Mouse (Mus musculus) gastrocnemius, postnatal 14 days (tissue): Measurements from ENCODE around the gene Med24. TPM values are rescaled to one million over a fixed set of nuclear protein-coding genes. Genes with fewer than 3 reads are reported as not detected.
A peak's percentile ranks its signal among the peaks of the same experiment; 100 is the strongest.

ENCODE experiments used
- DNase-seq: peaks from one replicate; pipeline ENCODE4 v3.0.0; 2021; ENCODE audit warnings: mixed read lengths
- intact Hi-C: fragments of 180-260 bp; cut with DNase I; formaldehyde crosslinking; loops from one replicate; pipeline ENCODE4 v1.15.1; 2025; ENCODE audit warnings: low total_unique reads
- total RNA-seq, 2 experiments: library from RNA; stranded (reverse); gene quantifications; 2 replicates each; pipeline ENCODE4 v1.2.3; 2021

The Med24 gene
- total RNA-seq, 2 experiments from 2014 or later, result 40.3 to 42.0 TPM

DNA sequence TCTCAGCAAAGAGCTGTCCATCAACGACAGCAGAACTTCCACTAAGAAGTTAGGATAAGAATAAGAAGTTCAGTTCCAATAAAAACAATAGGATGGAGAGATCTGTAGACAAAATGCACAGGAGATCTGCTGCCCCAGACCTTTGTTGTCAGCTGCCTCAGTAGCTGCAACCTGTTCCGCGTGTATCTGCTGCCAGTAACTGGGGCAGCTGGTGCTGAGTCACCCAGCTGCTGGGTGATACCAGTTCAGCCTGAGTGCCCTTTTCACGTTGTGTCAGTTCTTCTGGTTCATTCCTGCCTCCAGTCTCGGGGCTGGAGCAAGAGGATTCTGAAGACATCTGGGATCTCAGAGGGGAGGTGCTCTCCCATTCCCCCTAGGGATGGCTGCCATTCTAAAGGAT is 57.4 kb downstream of the Med24 start:
- intact Hi-C loops, result no loop called here
- DNase-seq, result no peak

DNA sequence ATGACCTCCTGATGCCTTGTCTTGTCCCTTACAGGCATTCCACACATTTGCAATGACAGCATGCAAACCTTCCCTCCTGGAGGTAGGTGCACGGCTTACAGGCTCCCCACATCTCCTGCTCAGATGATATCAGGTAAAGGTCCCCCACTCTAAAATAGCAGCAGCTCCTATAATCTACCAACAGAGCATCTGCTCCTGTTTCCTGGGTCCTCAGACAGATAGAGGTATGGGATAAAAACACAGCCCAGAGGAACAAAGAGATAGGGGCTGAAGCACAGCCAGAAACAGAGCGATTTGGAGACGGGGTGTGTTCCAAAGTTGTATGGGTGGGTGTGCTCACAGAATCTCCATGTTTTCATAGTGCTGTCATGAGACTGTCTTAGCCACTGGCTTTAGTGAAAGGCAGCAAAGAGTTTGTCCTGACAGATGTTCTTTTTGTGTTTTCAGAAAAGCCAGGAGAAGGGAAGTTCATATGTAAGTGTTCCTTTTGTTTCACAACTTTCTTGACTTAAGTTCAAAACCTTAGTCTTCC is 57.9 kb downstream of the Med24 start:
- no peak for DNase-seq
- intact Hi-C loops, result no loop called here

DNA sequence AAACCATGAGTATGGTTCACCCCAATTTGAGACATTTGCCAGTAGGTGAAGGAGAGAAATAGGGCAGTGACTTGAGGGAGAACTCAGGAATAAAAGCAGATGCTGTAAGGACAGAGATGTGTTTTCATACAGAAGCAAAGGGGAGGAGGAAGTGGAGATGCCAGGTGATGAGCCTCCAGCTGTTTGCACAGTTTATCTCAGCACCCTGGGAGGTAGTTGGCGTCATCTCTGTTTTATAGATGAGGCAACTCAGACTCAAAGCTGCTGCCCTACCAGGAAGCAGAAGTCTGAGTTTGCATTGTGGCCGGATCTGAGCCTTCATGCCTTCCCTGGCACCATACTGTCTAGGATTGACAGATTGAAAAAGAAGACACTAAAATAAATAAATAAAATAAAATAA is 60.3 kb downstream of the Med24 start:
- DNase-seq, result no peak
- intact Hi-C loops, result no loop called here

DNA sequence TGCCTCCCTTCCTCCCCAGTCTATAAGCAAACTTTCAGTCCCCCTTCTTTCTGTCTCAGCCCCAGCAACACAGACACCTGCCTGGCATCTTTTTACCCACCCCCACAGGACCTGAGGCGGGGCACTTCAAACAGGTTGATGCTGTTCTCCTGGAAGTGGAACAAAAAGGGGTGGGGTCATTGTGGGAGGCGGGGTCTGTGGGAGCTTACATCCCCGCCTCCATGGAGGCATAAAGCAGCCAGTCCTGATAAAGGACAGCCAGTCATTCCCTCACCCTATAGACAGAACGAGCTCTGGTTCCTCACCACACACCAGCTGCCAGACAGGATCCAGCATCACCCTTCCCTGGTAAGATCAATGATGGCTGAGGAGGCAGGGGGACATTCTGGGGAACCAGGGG is 65.1 kb downstream of the Med24 start, which contains the start of gene Gsdma:
Gsdma (plus strand) TSS at position 261 of the 400 bp plus-strand sequence.
- no peak for DNase-seq
- intact Hi-C loops, result no loop called here

DNA sequence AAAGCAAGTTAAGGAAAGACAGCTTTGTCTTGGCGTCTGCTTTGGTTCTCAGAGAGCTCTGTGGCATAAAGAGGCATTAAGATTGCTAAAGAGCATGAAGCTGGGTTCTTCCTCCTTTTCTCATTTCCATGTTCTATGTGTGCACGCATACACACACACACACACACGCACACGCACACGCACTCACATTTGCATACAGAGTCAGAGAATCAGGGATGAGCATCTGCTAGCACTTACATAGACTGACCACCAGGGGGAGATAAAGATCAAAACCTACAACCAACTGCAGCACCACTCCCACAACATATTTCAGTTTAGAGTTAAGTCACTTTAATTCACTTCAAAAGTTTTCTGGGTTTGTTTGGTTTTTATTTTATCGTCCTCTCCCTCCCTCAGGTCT is 68.7 kb downstream of the Med24 start:
- intact Hi-C loops, result no loop called here
- no peak for DNase-seq

DNA sequence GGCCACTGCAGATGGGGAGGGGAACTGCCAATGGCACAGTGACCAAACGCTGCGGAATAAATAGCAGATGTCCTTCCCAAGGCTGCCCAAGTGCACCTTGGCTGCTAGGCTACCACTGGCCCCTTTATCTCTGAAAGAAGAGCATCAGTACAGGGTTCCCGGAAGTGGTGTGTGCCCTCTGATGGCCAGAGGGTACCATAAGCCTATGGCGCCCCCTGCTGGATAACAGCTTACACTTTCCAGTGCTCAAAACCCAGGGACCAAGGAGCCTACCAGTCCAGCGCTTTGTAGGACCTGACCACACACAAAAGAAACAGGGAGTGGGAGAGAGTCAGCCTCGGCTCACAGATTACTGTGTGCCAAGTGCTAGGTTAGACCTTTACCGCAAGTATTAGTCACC is 74.2 kb downstream of the Med24 start:
- intact Hi-C loops, result loop anchor here (10.0 kb wide), 1 partner anchor 50 kb away; no protein-coding TSS in a partner anchor
- peak; percentile 25 for DNase-seq

Other genes with a start within 250 kb of the Med24 start
- under 1 TPM; 0.10 to 0.18 TPM for gene Ikzf3, start 183.4 kb downstream of the Med24 start, total RNA-seq
- gene Zpbp2, start 178.3 kb downstream of the Med24 start, total RNA-seq, result not detected
- gene Ormdl3, start 142.1 kb downstream of the Med24 start, total RNA-seq, result 10 to 100 TPM; 18.3 to 18.7 TPM
- not detected for gene Lrrc3c, start 131.1 kb downstream of the Med24 start, total RNA-seq
- gene Gm12355, start 103.8 kb downstream of the Med24 start, total RNA-seq, result 1 to 10 TPM; 5.0 to 6.6 TPM
- under 1 TPM; 0.16 to 0.39 TPM for gene Gsdma3, start 103.1 kb downstream of the Med24 start, total RNA-seq
- gene Gsdma2, start 82.7 kb downstream of the Med24 start, total RNA-seq, result not detected
- gene Gsdma, start 65.1 kb downstream of the Med24 start, total RNA-seq, result under 1 TPM in 1 of 2 experiments, not detected in 1; 0.11 TPM
- 10 to 100 TPM; 89.2 to 91.4 TPM for gene Psmd3, start 46.9 kb downstream of the Med24 start, total RNA-seq
- gene Csf3, start 28.2 kb downstream of the Med24 start, total RNA-seq, result not detected
- 100 to 1,000 TPM in 1 of 2 experiments, 10 to 100 TPM in 1; 91.8 to 106 TPM for gene Thra, start 11.2 kb upstream of the Med24 start, total RNA-seq
- gene Nr1d1, start 45.9 kb upstream of the Med24 start, total RNA-seq, result 10 to 100 TPM; 27.3 to 64.6 TPM
- 10 to 100 TPM; 49.0 to 55.3 TPM for gene Msl1, start 66.1 kb upstream of the Med24 start, total RNA-seq
- gene Casc3, start 75.5 kb upstream of the Med24 start, total RNA-seq, result 10 to 100 TPM; 20.1 to 21.5 TPM
- 1 to 10 TPM in 1 of 2 experiments, under 1 TPM in 1; 0.49 to 1.1 TPM for gene Rapgefl1, start 107.3 kb upstream of the Med24 start, total RNA-seq
- gene Wipf2, start 134.2 kb upstream of the Med24 start, total RNA-seq, result 1 to 10 TPM; 4.4 to 4.6 TPM
- gene Cdc6, start 178.4 kb upstream of the Med24 start, total RNA-seq, result 1 to 10 TPM in 1 of 2 experiments, under 1 TPM in 1; 0.78 to 1.3 TPM
- gene Rara, start 198.4 kb upstream of the Med24 start, total RNA-seq, result 10 to 100 TPM; 13.7 to 19.7 TPM